ENCODE assay signal across 16 mouse cellular contexts in the genomic region with DNA sequence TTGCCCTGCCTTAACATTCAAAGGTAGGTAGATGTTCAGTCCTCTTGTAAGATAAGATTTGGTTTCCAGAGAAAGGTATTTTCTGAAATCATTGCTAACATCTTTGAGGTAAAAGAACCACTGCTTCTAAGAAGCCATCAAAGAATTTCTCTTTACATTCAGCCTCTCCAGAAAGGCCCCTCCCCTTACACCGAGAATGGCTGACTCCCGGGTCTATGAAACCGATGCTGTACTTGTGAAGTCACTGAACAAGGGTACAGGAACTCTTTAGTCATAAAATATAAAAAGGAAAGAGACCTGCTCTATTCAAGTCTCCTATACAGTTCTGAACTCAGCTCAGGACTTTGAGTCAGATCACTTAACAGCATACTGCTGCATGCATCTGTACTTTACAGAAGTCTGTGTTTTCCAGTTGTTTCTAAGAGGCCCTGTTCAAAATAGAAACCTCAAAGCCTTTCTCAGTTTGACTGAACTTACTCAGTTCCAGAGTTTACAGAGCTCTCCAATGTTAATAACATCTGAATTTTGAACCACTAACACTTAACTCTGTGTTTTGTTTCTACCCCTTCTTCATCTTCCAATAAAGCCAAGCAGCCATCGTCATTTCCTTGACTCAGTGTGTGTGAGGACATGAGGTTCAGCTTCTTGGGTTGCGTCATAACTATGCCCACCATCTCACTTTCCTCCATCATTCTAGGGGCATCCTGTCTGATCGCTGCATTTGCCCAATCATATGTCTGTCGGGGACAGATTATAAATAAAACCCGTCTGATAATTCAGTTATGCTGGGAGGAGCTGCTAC.
DNase-seq lines count a peak whose midpoint lies in the region; ATAC-seq and TF ChIP-seq lines count a peak whose summit lies in the region.
"Had no signal": no experiment of that assay in that cellular context is flagged by ENCODE, and none has a peak within 500 bp of the region (broad histone marks: within the 10 kb centered on the region; RNA-seq: fewer than 3 reads in every experiment).

No protein-coding gene starts in this region.

- peaks cover 4% of the 10 kb centered on the region; the same call in 1 of the 2 replicates for H3K36me3 ChIP-seq in heart, embryonic 12.5 days
- H3K36me3 ChIP-seq: midbrain, embryonic 15.5 days had no signal

- no peak for DNase-seq in heart, adult 18-20 months
- no peak for DNase-seq in layer of hippocampus, adult 2 months (ENCODE audit: low spot score in 2 of 2)
- DNase-seq in layer of hippocampus, adult 9-11 months, result no peak
- peak; percentile 47 for DNase-seq in CD4-positive helper T cell, adult 2 months (ENCODE audit: low read depth, low spot score)
- DNase-seq in layer of hippocampus, adult 8-10 months (ENCODE audit: low spot score in 2 of 2), result no peak
- DNase-seq in embryo, embryonic 10 days (ENCODE audit: low spot score), result no peak
- DNase-seq: adrenal gland, postnatal 14 days; cerebellum, adult 9-10 months; gastrocnemius, postnatal 36 days; liver; lung, adult 2 months had no signal

- ATAC-seq in heart, embryonic 12.5 days (ENCODE audit: insufficient number of reproducible peaks, low FRiP score), result no peak
- ATAC-seq: midbrain, embryonic 15.5 days had no signal

- H3K4me2 ChIP-seq in heart, embryonic 12.5 days, result no peak overlapping the region
- H3K4me2 ChIP-seq: kidney, embryonic 15.5 days; midbrain, embryonic 15.5 days had no signal

- no peak for TF ChIP-seq CTCF in layer of hippocampus, adult 2 months (conservative IDR thresholded peaks at IDR 0.05)
- TF ChIP-seq CTCF in cortical plate, adult 2 months (IDR thresholded peaks at IDR 0.05; ENCODE audit: extremely low read depth, insufficient read depth, low read length), result no peak

- no peak overlapping the region for H3K9ac ChIP-seq in heart, embryonic 12.5 days
- H3K9ac ChIP-seq: kidney, embryonic 15.5 days; midbrain, embryonic 15.5 days had no signal

- no peaks in the 10 kb centered on the region for H3K9me3 ChIP-seq in heart, embryonic 12.5 days (replicated peaks)
- H3K9me3 ChIP-seq: kidney, embryonic 15.5 days; midbrain, embryonic 15.5 days had no signal

- whole genome bisulfite sequencing in heart, embryonic 12.5 days, result 75% methylated on average over 8 of the region's 8 CpGs

- H3K4me1 ChIP-seq in heart, embryonic 12.5 days (replicated peaks), result peaks cover 17% of the 10 kb centered on the region
- no peaks in the 10 kb centered on the region for H3K4me1 ChIP-seq in cortical plate, adult 2 months (ENCODE audit: control insufficient read depth, insufficient read depth, low read length)

- TF ChIP-seq POLR2A in cortical plate, adult 2 months (IDR thresholded peaks at IDR 0.05; ENCODE audit: extremely low read depth, insufficient read depth, low read length), result no peak

- no peaks in the 10 kb centered on the region for H3K27me3 ChIP-seq in heart, embryonic 12.5 days (replicated peaks)
- H3K27me3 ChIP-seq: CH12.LX; kidney, embryonic 15.5 days; midbrain, embryonic 15.5 days had no signal

- no peak overlapping the region for H3K4me3 ChIP-seq in heart, embryonic 12.5 days
- no peak overlapping the region for H3K4me3 ChIP-seq in layer of hippocampus, adult 2 months
- no peak overlapping the region for H3K4me3 ChIP-seq in cortical plate, adult 2 months (ENCODE audit: insufficient read depth, low read length)
- H3K4me3 ChIP-seq: kidney, embryonic 15.5 days; midbrain, embryonic 15.5 days had no signal

- H3K27ac ChIP-seq in heart, embryonic 12.5 days (ENCODE audit: poor library complexity, severe bottlenecking), result 0 out of 2 replicates have a peak overlapping the region, but pooled peaks have one; percentile 12
- peak overlapping the region; percentile 73 for H3K27ac ChIP-seq in layer of hippocampus, adult 2 months
- 0 out of 2 replicates have a peak overlapping the region, but pooled peaks have one; percentile 35 for H3K27ac ChIP-seq in cortical plate, adult 2 months (ENCODE audit: insufficient read depth, low read length)
- H3K27ac ChIP-seq: kidney, embryonic 15.5 days; midbrain, embryonic 15.5 days had no signal

Comparison
In these comparisons a context has a peak if more than half of its experiments do, and no peak if none do; other contexts are left out.
1. H3K27ac ChIP-seq: peak in every context shown above with its lines; median percentile 73 in layer of hippocampus, adult 2 months; 35 in cortical plate, adult 2 months; 12 in heart, embryonic 12.5 days.